Mouse (Mus musculus): ENCODE measurements around the gene 4930564D02Rik.

GRCm38 (mm10) chr3:105049848-105050247, 16.8 kb upstream of the 4930564D02Rik start:
- no peak for TF ChIP-seq EP300 (IDR thresholded peaks at IDR 0.05; ENCODE audit: low read depth)
- no peak for TF ChIP-seq CTCF (IDR thresholded peaks at IDR 0.05; ENCODE audit: low read depth)
